Mouse (Mus musculus) cerebellum, adult (tissue): ENCODE measurements around the gene Itgb7.

Experiments used
- ATAC-seq: cut with Nextera tagmentation; 2 replicates; pipeline ENCODE4 v1.9.2; 2017; ENCODE audit warnings: mild to moderate bottlenecking, moderate library complexity, mixed read lengths; ENCODE audit not compliant: insufficient number of reproducible peaks, low FRiP score, low TSS enrichment

Itgb7 gene

DNA sequence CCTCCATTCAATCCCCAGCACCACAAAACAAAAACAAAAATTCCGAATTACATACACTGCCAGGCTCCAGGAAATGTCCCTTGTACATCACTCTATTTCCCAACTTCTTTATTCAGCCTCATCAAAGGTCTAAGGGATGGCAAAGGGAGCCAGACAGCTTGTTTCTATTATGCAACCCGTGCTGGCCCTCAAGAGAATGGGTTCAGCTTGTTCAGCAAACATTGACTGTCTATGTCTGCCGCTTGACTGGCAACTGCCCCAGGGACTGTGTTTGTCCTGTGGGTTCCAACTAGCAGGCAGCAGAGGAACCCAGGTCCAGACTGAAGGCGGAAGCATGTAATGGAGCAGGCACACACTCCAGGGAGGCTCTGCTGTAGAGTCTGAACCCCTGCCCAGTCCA is 32.9 kb downstream of the Itgb7 start:
- no peak for ATAC-seq

DNA sequence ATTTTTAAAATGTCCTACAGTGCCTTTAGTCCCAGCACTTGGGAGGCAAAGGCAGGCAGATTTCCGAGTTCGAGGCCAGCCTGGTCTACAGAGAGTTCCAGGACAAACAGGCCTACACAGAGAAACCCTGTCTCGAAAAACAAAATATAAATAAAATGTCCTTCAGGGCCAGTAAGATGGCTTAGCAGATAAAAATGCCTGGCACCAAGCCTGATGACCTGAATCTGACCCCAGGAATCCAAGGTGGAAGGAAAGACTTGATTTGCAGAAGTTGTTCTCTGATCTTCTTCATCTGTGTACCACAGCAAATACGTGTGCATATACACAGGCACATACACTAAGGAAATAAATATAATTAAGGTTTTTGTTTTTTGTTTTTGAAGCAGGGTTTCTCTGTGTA is 36.4 kb downstream of the Itgb7 start:
- ATAC-seq = no peak

- no peak for ATAC-seq
Measured at GRCm38 (mm10) chr15:102194439-102194838, 37.3 kb downstream of the Itgb7 start.

DNA sequence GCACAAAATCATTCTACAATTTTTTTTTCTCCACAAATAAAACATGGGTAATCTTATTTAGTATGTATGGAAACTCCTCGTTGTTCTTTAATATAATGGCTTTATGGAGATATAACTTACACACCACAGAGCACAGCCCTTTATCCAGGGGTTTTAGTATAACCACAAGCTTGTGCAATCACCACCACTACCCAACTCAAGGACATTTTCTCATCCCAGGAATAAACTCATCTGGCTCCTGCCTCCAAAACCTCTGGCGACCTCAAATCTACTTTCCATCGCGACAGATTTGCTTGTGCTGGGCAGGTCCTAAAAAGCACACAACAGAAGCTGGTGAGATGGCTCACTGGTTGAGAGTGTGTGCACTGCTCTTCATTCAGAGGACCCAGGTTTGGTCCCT is 38.1 kb downstream of the Itgb7 start:
- no peak for ATAC-seq

DNA sequence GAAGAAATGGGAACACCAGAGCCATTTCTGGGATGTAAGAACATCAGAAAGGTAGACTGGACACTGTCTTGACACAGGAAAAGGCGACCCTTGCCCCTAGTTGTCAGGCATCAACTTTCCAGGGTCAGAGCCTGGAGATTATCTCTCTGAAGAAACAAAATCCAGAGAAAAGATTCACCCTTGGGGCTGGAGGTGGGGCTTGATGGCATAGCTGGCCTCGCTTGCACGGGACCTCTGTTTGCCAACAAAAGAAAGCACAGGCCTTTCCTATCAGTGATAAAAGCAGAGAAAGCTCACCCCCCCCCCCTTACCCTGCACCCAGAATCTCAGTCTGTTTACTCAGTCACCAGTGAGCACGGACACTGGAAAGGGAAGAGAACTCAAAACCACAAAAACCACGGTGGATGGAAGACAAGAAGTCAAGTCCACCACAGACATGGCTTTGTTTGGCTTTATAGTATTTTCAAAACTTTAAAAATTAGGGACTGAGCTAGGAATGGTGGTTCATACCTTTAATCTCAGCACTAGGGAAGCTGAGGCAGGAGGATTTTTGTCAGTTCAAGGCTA is 38.8 kb downstream of the Itgb7 start:
- ATAC-seq = no peak

GRCm38 (mm10) chr15:102192271-102192812 is 39.4 kb downstream of the Itgb7 start:
- ATAC-seq = no peak

GRCm38 (mm10) chr15:102191699-102192098 is 40.0 kb downstream of the Itgb7 start:
- no peak for ATAC-seq

GRCm38 (mm10) chr15:102188883-102189282 is 42.9 kb downstream of the Itgb7 start:
- ATAC-seq = no peak

GRCm38 (mm10) chr15:102188096-102188495 is 43.6 kb downstream of the Itgb7 start:
- ATAC-seq = no peak

DNA sequence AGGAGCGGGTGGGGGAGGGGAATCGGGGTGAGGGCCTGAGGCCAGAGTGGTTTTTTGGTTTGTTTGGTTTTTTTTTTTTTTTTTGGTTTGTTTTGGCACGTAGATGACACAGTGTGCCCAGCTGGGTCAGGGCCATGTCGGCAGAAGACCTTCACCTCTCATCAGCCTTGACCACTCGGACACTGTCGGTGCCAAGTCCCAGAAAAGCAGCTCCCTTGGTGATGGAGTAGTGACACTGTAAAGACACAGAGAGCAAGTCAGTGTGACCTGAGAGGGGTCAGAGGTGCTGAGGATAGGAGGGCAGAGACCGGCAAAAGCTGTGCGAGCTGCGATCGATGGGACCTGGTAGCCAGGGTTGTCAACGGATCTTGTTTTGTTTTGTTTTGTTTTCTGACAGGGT is 45.5 kb downstream of the Itgb7 start:
- ATAC-seq = no peak

- no peak for ATAC-seq
Measured at GRCm38 (mm10) chr15:102183076-102183475, 48.7 kb downstream of the Itgb7 start.

GRCm38 (mm10) chr15:102179924-102180323 is 51.8 kb downstream of the Itgb7 start:
- no peak for ATAC-seq

DNA sequence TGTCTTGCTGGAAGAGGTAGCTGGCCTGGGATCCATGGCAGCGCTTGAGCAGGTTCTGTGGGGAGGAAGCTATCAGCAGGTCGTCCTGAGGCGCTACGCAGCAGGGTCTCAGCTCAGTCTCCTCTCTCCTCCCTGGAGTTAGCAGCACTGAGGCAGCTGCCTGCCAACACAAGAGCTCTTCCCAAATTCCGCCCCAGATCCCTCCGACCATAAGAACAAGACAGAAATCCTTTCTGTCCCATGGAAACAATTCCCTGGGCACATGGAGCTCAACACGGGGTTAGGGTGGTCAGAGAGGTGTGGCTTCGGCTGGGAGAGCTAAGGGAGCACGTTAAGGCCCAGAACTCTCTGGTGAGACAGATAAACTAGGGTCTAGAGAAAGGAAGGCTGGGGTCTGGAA is 52.6 kb downstream of the Itgb7 start:
- ATAC-seq = no peak

DNA sequence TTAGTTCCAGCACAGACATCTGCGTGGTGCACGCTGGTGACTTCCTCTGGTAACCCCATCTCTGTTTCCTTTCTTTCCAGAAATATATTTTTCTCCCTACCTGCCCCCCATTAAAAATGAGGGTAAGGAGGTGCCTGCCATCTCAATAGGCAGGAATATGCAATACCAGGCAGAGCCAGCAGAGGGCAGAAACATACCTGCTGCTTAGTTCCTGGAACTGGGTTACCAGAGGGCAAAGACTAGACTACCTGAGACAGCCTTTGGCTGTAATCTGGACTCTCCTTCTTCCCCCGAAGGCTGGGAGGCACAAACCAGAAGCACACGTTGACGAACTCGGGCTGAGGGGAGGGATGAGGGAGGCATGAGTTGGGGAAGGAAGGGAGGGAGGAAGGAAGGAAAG is 53.5 kb downstream of the Itgb7 start:
- peak; percentile 64; the same call in 1 of the 2 replicates for ATAC-seq

DNA sequence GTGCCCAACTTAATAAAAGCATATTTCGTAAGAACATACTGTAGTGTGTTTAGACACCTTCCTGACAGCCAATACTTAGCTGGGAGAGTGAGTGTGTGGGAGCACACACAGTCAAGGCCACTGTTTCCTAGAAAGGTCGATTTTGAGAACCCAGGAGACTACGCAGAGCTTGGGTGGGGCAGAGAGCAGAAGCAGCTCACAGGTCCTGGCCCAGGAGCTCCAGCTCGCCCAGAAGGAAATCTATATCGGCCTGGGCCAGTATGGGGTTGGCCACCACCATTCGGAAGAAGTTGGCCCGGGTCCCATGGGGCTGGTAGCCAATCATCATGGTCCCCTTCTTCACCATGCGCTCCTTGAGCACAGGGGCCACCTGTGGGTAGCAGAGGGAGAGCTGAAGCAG is 54.3 kb downstream of the Itgb7 start:
- no peak for ATAC-seq

GRCm38 (mm10) chr15:102176571-102177316 is 55.0 kb downstream of the Itgb7 start:
- ATAC-seq = no peak

DNA sequence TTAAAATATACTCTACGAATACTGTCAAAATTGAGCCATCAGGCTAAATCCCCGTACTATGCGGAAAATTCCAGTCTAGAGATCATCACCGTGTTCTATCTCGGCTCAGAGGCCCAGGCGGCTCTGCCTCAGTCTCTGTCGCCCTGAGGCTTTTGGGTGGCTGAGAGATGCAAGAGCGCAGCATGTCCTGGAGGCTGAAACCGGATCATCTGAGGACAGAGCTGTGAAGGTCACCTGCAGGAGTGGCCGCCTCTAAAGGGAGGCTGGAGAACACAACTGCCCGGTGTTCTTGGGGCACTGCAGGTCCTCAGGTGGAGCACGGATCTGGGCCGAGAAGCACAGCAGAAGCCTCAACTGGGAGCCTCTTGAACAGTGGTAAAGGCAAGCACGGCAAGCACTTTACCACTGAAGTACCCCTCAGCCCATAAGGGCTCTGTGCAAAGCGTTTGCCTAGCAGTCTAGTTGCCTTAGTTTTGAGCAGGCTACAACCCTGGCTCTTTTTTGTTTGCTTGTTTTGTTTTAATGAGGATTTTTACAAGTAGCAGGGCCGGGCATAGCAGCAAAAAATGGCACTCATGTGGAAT is 55.9 kb downstream of the Itgb7 start:
- no peak for ATAC-seq

- no peak for ATAC-seq
Measured at GRCm38 (mm10) chr15:102173581-102173980, 58.2 kb downstream of the Itgb7 start.

GRCm38 (mm10) chr15:102169064-102169463 is 62.7 kb downstream of the Itgb7 start:
- no peak for ATAC-seq

DNA sequence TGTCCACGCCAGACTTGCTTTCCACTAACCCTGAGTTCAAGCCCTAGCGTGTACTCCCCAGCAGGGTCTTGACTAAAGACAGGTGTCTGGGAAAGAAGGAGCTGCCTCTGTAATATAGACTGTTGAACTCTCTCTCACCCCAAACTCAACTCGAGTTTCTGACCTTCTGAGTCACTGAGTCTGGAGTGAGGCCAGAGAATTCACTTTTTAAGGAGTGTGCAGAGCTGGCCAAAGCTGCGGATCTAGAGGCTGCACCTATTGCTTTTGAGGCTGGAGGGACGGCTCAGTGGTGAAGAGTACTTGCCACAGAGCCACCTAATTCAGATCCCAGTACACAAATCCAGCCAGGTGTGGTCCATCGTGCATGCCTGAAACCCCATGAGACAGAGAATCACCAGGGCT is 64.1 kb downstream of the Itgb7 start:
- ATAC-seq = no peak
